Mouse (Mus musculus) hindbrain, embryonic 12.5 days (tissue): Measurements from ENCODE around the gene D11Wsu47e. TPM values are rescaled to one million over a fixed set of nuclear protein-coding genes. Genes with fewer than 3 reads are reported as not detected.

ENCODE experiments used
- polyA plus RNA-seq: library from polyadenylated mRNA; unstranded; fragments of >200 nt; fragmentation: Nextera tagmentation; extraction: Ambion mirVana; gene quantifications from 2 replicates; pipeline ENCODE4 v1.2.1, GENCODE M21; 2016

The D11Wsu47e gene
- polyA plus RNA-seq, 1 experiment from 2014 or later: 25.9 TPM

Other genes with a start within 250 kb of the D11Wsu47e start
- 35.3 and 37.8 TPM in 2 replicates for gene Sstr2, start 65.1 kb upstream of the D11Wsu47e start, polyA plus RNA-seq
- 42.1 and 45.5 TPM in 2 replicates for gene Cog1, start 35.2 kb upstream of the D11Wsu47e start, polyA plus RNA-seq
- gene Slc39a11, start 34.3 kb upstream of the D11Wsu47e start, polyA plus RNA-seq: 32.3 and 33.5 TPM in 2 replicates
- 49.9 and 50.4 TPM in 2 replicates for gene Fam104a, start 257 bp upstream of the D11Wsu47e start, polyA plus RNA-seq
- 0.15 and 0.31 TPM in 2 replicates for gene Cpsf4l, start 25.6 kb downstream of the D11Wsu47e start, polyA plus RNA-seq
- 98.7 and 106 TPM in 2 replicates for gene Cdc42ep4, start 67.5 kb downstream of the D11Wsu47e start, polyA plus RNA-seq